Mouse (Mus musculus) thymus, adult 2 months (tissue): Measurements from ENCODE around the gene Wdsub1. TPM values are rescaled to one million over a fixed set of nuclear protein-coding genes. Genes with fewer than 3 reads are reported as not detected.

Experiments
- DNase-seq: peaks from one replicate; pipeline ENCODE4 v3.0.0; 2021
- H3K27ac ChIP-seq: fragments of 200-500 bp; 2 replicates; pipeline ENCODE4 v1.5.1; 2012; ENCODE audit warnings: low read length, control low read depth; ENCODE audit not compliant: control insufficient read depth, insufficient read depth
- H3K27me3 ChIP-seq: fragments of 200-500 bp; 2 replicates; pipeline ENCODE4 v1.6.1; 2012; ENCODE audit warnings: mild to moderate bottlenecking, low read length, moderate library complexity, mixed read lengths; ENCODE audit not compliant: control insufficient read depth, insufficient read depth
- H3K36me3 ChIP-seq: fragments of 200-500 bp; 2 replicates; pipeline ENCODE4 v1.6.1; 2012; ENCODE audit warnings: mild to moderate bottlenecking, low read length, moderate library complexity; ENCODE audit not compliant: control insufficient read depth, insufficient read depth
- H3K4me1 ChIP-seq: fragments of 200-500 bp; replicated peaks from 2 replicates; pipeline ENCODE4 v1.6.1; 2012; ENCODE audit warnings: low read length; ENCODE audit not compliant: control insufficient read depth, insufficient read depth
- H3K4me3 ChIP-seq: fragments of 200-500 bp; 2 replicates; pipeline ENCODE4 v1.5.1; 2012; ENCODE audit warnings: mild to moderate bottlenecking, low read length, control low read depth, moderate library complexity; ENCODE audit not compliant: control insufficient read depth, insufficient read depth
- CTCF ChIP-seq: fragments of 200-500 bp; IDR thresholded peaks from 2 replicates; pipeline ENCODE4 v1.5.1; 2012; ENCODE audit warnings: mild to moderate bottlenecking, control low read depth, low read length, moderate library complexity, borderline replicate concordance; ENCODE audit not compliant: control insufficient read depth, poor library complexity, insufficient read depth; ENCODE audit errors: extremely low read depth
- POLR2A ChIP-seq: fragments of 200-500 bp; IDR thresholded peaks from 2 replicates; pipeline ENCODE4 v1.6.1; 2012; ENCODE audit warnings: mild to moderate bottlenecking, low read length, control low read depth, moderate library complexity; ENCODE audit not compliant: control insufficient read depth, poor library complexity, insufficient read depth; ENCODE audit errors: extremely low read depth
- WGBS: fragments of 180-500 bp; shearing (Covaris S2); methylation state at CpG from one replicate; pipeline ENCODE4 v1.1.7; 2018; 5-methylcytosine and 5-hydroxymethylcytosine counted together
- polyA plus RNA-seq: library from polyadenylated mRNA; depleted of rRNA; stranded (reverse); fragments of >200 nt; gene quantifications from 2 replicates; pipeline ENCODE4 v1.2.3, GENCODE M21; 2012

Wdsub1 gene
- polyA plus RNA-seq, 1 experiment = 46.8 TPM

DNA sequence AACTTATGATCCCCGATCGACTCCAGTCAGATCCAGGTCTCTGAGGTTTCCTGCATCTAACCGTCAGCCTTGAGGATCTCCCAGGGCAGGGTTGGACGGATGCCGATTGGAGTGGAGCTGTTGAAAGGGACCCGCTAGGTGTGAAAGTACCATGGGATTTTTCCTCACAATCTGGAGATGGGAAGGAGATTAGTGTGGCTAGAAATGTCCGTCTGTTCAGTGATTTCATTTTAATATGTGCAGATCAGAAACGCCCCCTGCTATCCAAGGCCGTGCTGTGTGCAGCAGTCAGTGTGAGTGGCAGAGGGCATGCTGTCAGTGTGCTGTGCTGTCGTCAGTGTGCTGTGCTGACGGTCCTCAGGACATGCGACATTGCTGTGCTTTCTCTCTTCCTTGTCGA lies 68.9 kb downstream of the Wdsub1 start:
- no peaks in the 10 kb centered on the region for H3K36me3 ChIP-seq
- no peak overlapping the region for H3K27ac ChIP-seq
- H3K4me1 ChIP-seq = no peaks in the 10 kb centered on the region
- no peak overlapping the region for H3K4me3 ChIP-seq
- no peak for DNase-seq
- no peak for TF ChIP-seq CTCF
- TF ChIP-seq POLR2A = no peak
- 95% methylated on average over 13 of the region's 13 CpGs for WGBS
- H3K27me3 ChIP-seq = no peaks in the 10 kb centered on the region

DNA sequence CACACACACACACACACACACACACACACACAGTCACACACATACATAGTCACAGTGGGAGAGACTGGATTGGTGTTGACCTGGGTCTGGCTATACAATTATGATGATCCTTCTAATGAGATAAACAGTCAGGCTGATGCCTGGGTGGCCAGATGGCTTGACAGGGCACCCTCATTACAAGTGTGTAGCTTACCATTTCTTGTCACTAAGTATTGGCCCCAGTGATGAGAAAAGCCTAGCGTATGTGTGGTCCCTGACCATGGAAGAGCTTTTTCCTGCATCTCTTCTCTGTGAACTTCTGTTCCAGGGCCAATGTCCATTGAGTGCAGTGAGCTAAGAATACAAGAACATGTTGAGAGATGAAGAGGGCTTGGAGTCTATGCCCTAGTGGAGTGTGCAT lies 69.8 kb downstream of the Wdsub1 start:
- no peak for DNase-seq
- Histone ChIP-seq H3K4me3 (no peak overlapping the region), H3K36me3 (no peaks in the 10 kb centered on the region), H3K4me1 (no peaks in the 10 kb centered on the region), H3K27me3 (no peaks in the 10 kb centered on the region), H3K27ac (no peak overlapping the region)
- 100% methylated on average over 1 of the region's 1 CpGs for WGBS
- no peak for TF ChIP-seq CTCF
- no peak for TF ChIP-seq POLR2A

DNA sequence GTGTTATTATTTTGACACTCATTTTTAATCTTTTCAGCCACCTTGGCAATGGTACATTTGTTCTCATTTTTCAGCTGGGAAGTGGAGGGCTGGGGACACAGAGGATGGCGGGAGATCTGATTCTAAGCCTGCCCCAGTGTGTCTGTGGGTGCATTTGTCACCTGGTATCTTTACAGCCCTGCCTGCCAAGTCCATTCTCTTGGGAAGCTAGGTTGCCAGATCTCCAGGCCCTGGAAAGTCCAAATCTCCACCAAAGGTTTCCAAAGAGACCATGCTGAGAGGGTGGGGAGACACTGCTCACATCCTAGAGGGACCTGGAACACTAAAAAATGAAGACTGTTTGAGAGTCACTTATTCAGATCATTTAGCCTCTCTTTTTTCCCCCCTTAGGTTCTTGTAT lies 71.1 kb downstream of the Wdsub1 start:
- WGBS = 100% methylated on average over 1 of the region's 1 CpGs
- H3K27me3 ChIP-seq = no peaks in the 10 kb centered on the region
- H3K27ac ChIP-seq = no peak overlapping the region
- no peak for DNase-seq
- H3K4me3 ChIP-seq = no peak overlapping the region
- no peaks in the 10 kb centered on the region for H3K36me3 ChIP-seq
- TF ChIP-seq CTCF (no peak), POLR2A (no peak)
- no peaks in the 10 kb centered on the region for H3K4me1 ChIP-seq

DNA sequence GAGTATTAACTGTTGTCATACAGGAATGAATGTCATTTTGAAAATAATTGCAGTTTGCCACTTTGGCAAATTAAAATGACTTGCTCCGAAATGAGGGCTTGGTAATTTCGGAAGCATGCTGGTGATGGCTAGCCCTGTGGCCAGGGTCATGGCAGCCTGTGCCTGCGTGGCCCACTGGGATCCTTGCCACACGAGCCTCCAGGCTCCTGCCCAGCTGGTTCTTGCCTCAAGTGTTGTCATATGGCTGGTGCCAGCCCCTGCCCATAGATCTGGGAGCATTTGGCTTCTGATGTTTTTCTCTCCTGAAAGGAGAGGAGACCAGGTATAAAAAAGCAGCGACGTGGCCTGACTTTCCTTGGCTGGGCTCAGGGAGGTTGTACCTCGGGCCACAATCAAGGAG lies 72.4 kb downstream of the Wdsub1 start:
- 98% methylated on average over 7 of the region's 7 CpGs for WGBS
- H3K36me3 ChIP-seq = no peaks in the 10 kb centered on the region
- no peak for TF ChIP-seq POLR2A
- H3K4me1 ChIP-seq = no peaks in the 10 kb centered on the region
- no peak overlapping the region for H3K4me3 ChIP-seq
- DNase-seq = no peak
- H3K27me3 ChIP-seq = no peaks in the 10 kb centered on the region
- no peak overlapping the region for H3K27ac ChIP-seq

DNA sequence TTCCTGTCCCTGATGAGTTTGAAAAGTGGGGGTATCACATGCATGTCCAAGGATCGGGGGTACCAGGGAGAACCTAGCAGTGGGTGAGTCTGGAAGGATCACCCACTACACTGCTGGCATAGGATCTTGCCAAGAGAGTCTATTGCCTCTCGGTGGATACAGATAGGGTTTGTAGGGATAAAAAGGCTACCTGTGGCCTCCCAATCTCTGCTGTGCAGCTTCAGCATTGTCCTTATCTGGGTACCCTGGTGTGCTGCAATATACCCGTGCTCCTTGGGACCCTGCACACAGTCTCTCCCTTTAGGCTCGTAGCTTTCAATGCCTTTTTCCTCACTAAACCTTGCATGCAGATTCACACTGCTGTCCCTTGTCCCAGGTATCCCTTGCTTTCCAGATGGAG lies 73.8 kb downstream of the Wdsub1 start:
- no peak overlapping the region for H3K27ac ChIP-seq
- no peaks in the 10 kb centered on the region for H3K4me1 ChIP-seq
- H3K36me3 ChIP-seq = no peaks in the 10 kb centered on the region
- no peaks in the 10 kb centered on the region for H3K27me3 ChIP-seq
- TF ChIP-seq POLR2A = no peak
- no peak for TF ChIP-seq CTCF
- 96% methylated on average over 4 of the region's 4 CpGs for WGBS
- no peak overlapping the region for H3K4me3 ChIP-seq
- no peak for DNase-seq

DNA sequence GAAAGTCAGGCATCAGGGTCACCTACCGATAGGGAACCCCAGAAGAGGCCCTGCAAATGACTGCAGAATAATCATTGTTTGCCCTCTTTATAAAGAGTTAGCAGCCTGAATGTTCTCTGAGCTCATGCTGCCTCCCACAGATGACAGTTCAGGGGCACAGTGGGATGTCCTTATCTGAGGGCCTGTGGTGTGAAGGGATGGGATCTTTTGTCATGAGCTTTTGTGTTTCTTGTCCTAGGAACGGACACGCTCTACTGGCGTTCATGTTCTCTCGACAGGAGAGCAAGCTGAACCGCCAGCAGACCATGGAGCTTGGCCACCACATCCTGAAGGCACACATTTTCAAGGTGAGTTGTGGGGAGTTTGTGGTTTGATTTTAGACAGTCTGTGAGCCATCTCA lies 76.4 kb downstream of the Wdsub1 start:
- Histone ChIP-seq H3K27me3 (no peaks in the 10 kb centered on the region), H3K27ac (no peak overlapping the region), H3K4me3 (no peak overlapping the region), H3K4me1 (no peaks in the 10 kb centered on the region), H3K36me3 (no peaks in the 10 kb centered on the region)
- 30% methylated on average over 6 of the region's 6 CpGs for WGBS
- DNase-seq = no peak
- TF ChIP-seq CTCF (no peak), POLR2A (no peak)

DNA sequence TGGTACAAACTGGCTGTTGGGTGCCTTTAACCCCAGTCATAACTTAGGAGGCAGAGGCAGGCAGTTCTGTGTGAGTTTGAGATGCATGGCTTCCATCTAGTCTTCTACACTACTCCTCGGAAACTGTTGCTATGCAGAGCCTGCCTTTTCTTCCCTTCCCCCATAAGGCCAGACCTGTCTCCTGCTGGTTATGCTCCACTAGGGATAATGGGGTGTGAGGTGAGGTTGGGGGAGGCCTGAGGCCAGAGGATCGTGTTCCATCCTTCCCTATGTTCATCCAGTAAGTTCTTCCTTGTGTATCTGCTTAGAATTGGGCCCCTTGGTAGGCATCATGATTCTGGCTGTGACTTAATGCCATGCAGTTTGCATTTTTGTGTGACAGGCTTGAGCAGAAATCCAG lies 76.8 kb downstream of the Wdsub1 start:
- no peak for DNase-seq
- Histone ChIP-seq H3K4me1 (no peaks in the 10 kb centered on the region), H3K27me3 (no peaks in the 10 kb centered on the region), H3K27ac (no peak overlapping the region), H3K4me3 (no peak overlapping the region), H3K36me3 (no peaks in the 10 kb centered on the region)
- no peak for TF ChIP-seq POLR2A
- no peak for TF ChIP-seq CTCF
- 93% methylated on average over 2 of the region's 2 CpGs for WGBS

DNA sequence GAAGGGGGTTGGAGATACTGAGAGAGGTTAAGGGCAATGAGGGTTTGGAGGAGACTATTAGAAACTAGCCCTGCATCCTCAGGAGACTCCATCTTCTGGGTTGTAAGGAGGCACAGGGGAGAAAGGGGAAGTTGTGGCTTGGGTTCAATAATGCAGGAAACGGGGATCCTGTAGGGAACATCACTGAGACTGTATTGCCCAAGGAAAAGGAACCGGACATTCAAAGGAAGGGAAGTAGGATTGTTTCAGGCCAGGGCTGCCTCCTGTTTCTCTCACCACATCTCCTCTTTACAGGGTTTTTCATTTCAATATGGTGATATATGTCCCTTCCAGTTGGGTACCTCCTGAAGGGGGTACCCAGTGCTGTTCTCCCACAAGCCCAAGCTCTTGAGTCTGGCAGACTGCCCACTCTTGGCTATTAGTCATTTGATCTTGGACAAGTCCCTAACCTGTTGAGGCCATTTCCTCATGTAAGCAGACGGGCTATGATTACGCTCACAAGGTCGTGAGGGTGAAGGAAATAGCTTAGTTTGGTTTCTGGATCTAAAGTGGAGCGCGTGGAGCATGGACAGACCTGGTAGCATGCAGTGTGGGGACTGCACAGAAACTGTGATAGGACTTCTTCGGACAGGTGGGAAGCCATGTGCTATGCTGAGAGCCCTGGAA lies 79.5 kb downstream of the Wdsub1 start:
- TF ChIP-seq CTCF = no peak
- TF ChIP-seq POLR2A = no peak
- no peak overlapping the region for H3K4me3 ChIP-seq
- DNase-seq = no peak
- 80% methylated on average over 8 of the region's 8 CpGs for WGBS
- no peak overlapping the region for H3K27ac ChIP-seq
- H3K36me3 ChIP-seq = no peaks in the 10 kb centered on the region
- no peaks in the 10 kb centered on the region for H3K4me1 ChIP-seq
- no peaks in the 10 kb centered on the region for H3K27me3 ChIP-seq
